Mouse (Mus musculus): Measurements from ENCODE around the gene Grin2d.
A peak's percentile ranks its signal among the peaks of the same experiment; 100 is the strongest.

Grin2d gene

DNA sequence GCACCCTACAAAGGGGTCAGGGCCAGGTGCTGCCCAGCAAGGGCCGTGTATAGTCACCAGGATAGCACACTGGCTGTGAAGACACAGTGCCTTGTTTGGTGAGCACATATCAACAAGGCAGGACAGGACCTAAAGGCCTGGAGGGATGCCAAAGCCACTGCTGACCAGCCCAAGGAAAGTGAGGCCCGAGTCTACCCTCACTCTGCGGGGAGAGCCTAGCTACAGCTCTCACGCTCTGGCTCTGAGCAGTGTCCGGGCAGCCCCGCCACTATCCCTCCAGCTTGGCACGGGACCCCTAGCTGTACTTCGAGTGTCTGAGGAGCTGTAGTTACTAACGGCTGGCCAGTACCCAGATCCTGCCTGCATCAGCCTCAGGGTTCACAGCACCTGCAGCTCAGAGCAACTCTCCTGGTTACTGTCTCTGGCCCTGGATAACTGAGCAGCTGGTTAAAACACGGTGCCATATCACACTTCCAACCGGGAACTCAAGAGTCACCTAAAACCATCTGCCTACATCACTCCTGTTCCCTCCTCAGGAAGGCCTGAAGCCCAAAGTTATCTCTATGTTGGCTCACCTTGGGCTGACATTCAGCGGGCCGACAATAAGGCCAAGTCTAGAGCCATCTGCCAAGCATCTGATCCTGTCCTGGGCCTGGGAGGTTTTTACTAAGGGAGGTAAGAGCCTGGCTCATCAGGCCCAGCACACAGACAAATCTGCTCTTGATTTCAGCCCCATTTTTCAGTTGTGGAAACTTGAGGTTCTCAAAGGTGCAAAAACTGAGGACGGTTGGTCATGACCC, 68.7 kb downstream of the Grin2d start:
- no peak for DNase-seq (ENCODE audit: low spot score in 2 of 2)

DNA sequence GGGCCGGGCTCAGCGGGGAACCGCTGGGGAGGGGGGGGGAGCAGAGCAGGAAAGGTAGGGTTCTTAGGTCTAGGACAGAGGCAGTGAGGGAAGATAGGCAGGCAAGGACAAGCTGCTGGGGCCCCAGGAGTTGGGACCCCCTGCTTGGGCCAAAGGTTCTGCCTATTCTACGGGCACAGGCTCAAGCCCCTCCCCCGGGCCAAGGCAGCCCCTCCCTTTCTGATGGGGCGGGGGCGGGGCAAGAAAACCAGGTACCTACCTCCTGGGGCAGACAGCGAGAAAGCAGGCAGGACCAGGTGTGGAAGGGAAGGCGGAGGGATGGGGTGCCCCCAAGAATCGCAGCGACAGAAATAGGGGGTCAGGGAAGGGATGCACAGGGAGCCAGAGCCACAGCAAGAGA, 69.7 kb downstream of the Grin2d start:
- DNase-seq (ENCODE audit: low spot score in 2 of 2) = no peak

DNA sequence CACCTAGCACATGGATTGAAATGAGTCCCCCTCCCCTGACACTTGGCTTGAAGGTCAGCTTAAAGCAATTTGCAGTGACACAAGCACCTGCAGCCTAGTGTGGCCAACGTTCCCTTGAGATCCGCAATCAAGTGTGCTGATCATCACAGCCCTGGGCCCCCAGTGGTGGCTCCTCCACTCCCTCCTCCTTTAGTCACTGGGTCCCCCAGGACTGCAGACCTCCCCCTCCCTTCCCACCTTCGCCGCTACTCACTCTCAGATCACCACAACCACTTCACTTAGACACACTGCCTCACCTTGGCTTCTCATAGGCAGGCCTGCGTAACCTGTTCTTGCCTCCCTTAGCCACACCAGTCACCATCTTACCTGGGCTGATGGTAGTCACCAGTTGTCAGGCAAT, 72.2 kb downstream of the Grin2d start:
- DNase-seq (ENCODE audit: low spot score in 2 of 2) = no peak

DNA sequence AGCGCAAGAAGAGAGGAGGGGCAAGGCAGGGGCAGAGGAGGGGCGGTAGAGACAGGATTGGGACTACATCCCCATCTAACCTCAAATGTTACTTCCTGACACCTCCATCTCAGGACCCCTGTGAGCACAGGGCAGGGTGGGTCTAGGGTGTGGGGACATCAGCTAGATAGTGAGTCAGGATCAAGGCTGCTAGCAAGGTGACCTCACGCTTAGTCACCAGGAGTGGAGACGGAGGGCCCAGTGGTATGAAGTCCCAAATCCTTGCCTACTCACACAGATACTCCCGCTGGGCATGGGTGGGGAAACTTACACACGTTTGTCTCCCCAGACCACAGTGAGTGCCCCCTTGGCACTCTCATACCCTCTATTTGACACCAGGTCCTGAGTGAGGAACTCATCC, 75.6 kb downstream of the Grin2d start:
- DNase-seq (ENCODE audit: low spot score in 2 of 2) = no peak

DNA sequence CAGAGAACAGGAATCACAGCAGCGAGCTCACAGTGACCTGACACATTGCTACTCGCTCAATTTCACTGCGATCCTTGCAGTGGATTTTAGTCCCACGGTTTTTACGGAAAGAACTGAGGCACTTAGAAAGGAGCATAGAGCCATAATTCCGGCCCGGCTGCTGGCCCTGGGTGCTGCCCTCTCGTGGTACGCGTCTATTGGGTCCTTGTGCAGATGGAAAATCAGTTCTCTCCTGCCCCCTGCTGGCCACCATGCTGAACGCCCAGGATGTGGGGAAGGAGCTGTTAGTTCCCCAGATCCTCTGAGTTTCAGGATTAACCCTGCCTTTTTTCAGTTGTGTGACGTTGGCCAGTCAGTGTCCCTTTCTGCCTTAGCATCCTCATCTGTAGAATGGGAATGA, 76.8 kb downstream of the Grin2d start:
- DNase-seq (ENCODE audit: low spot score in 2 of 2) = peak; percentile 84 to 85

DNA sequence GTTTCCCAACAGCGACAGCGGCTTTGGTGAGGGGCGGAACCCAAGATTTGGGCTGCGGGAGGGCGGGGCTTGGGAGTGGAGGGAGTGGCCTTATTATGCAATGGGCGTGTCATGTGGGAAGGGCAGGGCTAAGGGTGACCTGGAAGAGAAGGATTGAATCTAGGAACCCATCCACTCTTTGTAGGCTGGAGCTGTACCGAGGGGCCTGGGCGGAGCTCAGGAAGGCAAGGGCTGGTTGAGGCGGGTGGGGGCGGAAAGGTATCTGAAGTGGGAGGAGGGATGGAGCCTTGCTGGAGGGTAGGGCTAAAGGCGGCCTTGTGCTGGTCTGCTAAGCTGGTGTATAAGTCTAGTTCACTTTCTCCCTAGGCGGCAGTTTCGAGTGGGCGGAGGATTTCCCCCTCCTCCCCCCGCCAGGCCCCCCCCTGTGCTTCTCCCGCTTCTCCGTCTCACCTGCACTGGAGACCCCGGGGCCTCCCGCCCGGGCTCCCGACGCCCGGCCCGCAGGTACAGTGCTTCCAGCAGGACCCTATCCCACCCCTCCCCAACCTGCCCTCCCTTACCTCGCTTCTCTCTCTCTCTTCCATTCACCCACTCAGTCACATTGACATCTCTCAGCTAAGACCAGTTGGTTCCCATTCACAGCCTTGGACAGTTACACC, 77.5 kb downstream of the Grin2d start:
- peak; percentile 46 to 57 for DNase-seq (ENCODE audit: low spot score in 2 of 2)

DNA sequence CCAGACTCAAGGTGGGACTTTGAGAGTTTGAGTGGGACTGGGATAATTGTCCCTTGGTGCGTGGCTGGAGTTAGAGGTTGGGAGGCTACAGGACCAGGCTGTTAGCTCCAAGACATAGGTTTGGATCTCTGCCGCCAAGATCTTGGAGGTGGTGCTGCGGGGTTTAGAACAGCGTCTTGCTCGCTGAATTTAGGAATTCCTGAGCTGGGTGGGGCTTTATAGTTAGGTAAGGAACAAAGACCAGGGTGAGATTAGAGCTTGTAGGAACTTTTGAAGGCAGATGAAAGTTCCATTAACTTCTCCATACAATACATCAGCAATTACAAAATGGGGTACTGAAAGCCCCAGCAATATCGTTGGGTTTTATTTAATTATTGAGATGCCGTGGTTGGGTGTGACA, 78.2 kb downstream of the Grin2d start:
- no peak for DNase-seq (ENCODE audit: low spot score in 2 of 2)

DNA sequence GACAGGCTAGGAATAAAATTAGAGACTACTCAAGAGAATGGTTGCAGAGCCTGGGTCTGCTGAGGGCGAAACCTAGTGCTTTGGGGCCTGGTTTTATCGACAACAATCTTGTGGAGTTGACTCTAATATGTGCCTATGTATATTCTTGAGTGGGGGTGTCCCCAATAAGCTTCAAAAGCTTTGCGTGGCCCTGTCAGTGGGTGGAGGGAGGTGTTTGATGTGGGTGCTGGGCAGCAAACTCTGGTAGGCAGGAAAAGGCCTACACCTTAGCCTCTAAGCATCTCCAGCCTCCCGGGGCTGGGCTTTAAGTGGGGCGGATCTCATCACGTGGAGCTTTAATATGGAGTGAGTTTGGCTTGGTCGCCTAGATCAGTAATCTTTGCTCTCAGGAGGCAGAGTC, 79.2 kb downstream of the Grin2d start:
- DNase-seq (ENCODE audit: low spot score in 2 of 2) = peak in 1 of 2 experiments; percentile 27

DNA sequence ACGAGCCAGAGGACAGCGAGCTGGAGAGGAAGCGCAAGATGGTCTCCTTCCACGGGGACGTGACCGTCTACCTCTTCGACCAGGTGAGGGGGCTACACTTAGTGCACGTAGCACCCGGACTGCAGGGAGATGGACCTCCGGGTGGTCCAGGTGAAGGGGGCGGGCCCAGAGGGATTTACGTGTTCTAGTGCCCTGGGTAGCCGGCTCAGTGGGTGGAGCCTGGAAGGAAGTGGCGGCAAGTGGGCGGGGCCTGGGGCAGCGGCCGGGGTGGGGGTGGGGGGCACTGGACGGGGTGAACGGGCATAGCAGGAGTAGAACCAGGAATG, 79.7 kb downstream of the Grin2d start:
- DNase-seq (ENCODE audit: low spot score in 2 of 2) = peak; percentile 32 to 33

DNA sequence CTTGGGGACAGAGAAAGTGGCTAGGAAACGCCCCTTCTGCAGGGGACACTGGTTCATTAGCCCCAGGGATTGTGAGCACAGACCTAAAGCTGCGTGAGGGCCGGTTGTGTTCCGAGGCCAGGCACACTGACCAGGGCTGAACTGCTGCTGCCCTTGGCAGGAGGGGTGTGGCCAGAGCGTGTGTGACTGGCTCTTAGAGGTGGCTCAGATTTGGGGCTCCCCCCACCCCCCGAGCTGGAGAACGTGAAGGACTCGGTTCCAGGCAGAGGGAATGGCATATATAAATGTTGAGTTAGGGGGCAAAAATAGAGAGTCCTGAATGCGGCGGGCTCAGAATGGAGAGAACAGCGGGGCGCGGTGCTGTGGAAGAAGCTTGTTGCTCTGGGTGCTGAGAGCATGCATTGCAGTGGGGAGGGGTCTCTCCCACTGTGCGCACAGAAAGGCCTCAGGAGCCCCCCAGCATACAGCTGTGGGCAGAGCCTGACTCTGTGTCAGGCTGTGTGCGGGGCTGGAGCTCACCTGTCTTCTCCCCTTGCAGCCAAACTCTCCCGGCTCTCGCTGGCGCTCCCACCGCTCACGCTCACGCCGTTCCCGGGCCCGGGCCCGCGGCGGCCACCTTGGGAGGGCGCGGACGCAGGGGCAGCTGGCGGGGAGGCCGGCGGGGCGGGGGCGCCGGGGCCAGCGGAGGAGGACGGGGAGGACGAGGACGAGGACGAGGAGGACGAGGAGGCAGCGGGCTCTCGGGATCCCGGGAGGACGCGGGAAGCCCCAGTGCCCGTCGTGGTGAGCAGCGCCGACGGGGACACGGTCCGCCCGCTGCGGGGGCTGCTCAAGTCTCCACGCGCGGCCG, 80.3 kb downstream of the Grin2d start:
- no peak for DNase-seq (ENCODE audit: low spot score in 2 of 2)

DNA sequence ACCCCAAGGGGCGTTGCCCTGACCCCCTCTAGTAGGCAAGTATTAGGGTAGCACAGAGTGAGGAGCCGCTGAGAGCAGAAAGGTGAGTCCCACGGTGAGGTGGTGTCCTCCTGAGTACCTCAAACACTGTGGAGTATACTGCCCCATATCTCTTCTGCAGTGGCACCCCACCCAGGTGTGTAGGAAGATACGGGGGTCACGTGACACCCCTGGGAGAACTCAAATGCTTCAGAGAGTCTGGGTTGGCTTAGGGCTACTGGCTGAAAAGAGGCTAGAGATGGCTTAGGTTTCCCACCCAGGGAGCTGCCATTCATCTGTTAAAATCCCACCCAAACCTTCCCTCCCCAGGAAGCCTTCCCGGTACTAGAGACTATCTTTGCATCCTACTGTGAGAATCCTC, 81.2 kb downstream of the Grin2d start:
- peak in 1 of 2 experiments; percentile 38 for DNase-seq (ENCODE audit: low spot score in 2 of 2)

DNA sequence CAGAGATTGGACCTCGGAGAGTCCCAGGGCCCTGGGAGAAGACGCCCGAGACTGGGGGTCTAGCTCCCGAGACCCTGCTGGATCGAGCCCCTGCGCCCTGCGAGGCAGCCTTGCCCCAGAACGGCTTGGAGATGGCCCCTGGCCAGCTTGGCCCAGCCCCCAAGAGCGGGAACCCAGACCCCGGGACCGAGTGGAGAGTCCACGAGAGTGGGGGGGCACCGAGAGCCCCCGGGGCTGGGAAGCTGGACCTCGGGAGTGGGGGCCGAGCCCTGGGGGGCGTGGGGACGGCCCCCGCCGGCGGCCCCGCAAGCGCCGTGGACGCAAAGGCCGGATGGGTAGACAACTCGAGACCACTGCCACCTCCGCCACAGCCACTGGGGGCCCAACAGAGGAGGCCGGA, 83.2 kb downstream of the Grin2d start:
- DNase-seq (ENCODE audit: low spot score in 2 of 2) = no peak

DNA sequence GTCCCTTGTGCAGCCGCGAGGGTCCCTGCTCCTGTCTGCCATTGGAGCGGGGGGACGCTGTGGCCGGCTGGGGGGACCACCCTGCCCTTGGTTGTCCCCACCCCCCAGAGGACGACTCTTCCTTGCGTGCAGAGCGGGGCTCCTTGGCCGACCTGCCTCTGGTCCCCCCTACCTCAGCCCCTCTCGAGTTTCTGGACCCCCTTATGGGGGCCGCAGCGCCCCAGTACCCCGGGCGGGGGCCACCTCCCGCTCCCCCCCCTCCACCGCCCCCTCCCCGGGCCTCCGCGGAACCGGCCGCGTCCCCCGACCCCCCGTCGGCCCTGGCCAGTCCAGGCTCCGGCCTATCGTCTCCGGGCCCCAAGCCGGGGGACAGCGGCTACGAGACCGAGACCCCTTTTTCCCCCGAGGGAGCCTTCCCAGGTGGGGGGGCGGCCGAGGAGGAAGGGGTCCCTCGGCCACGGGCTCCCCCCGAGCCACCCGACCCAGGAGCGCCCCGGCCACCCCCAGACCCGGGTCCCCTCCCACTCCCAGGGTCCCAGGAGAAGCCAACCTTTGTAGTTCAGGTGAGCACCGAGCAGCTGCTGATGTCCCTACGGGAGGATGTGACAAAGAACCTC, 84.1 kb downstream of the Grin2d start:
- DNase-seq (ENCODE audit: low spot score in 2 of 2) = no peak

DNA sequence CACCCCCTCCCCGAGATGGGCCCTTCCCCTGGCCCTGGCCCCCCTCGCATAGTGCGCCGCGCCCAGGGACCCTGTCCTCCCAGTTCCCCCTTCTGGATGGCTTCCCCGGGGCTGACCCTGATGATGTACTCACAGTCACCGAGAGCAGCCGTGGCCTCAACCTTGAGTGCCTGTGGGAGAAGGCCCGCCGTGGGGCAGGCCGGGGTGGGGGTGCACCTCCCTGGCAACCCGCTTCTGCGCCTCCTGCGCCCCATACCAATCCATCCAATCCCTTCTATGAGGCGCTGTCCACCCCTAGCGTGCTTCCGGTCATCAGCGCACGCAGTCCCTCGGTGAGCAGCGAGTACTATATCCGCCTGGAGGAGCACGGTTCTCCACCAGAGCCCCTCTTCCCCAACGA, 84.9 kb downstream of the Grin2d start:
- no peak for DNase-seq (ENCODE audit: low spot score in 2 of 2)

DNA sequence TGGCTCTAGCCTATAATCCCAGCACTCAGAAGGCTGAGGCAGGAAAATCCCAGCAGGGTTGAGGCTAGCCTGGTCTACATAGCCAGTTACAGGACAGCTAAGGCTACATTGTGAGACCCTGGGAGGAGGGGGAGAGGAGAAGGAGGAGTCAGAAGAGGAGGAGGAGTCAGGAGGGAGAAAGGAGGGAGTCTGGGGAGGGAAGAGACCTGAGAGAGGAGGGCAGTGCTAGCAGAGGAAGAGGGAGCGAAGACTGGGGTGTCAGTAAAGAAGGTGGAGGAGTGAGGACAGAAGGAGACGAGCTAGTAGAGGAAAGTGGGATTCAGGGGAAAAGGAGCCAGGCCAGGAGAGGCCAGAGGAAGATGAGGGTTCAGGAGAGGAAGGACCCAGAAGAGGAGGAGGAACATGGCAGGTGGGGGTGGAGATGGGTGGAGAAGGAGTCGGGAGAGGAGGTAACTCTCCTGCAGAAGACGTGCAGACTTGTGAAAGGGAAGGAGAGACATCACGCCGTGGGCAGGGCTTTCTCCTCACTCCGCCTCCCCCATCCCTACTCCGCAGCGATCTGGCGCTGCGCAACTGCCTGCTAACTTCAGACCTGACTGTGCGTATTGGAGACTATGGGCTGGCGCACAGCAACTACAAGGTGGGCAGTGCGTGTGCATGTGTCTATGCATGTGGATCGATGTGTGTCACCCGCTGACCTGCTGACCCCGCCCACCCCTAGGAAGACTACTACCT, 86.3 kb downstream of the Grin2d start:
- no peak for DNase-seq (ENCODE audit: low spot score in 2 of 2)

DNA sequence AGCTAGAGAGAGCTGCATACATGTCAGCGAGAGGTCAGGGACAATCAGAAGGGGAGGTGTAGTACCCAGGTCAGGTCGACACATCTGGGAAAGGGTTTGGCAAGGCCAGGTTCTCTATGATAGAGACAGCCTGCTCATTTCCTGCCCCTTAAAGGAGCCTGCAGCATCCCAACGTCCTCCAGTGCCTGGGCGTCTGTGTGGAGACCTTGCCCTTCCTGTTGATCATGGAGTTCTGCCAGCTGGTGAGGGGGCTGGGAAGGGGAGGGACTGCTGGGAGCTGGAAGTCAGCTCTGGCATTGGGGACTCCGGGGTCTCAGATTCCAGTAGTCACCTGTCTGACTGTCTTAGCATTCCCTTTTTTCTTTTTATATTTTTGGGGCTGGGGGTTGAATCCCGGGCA, 87.5 kb downstream of the Grin2d start:
- DNase-seq (ENCODE audit: low spot score in 2 of 2) = no peak

DNA sequence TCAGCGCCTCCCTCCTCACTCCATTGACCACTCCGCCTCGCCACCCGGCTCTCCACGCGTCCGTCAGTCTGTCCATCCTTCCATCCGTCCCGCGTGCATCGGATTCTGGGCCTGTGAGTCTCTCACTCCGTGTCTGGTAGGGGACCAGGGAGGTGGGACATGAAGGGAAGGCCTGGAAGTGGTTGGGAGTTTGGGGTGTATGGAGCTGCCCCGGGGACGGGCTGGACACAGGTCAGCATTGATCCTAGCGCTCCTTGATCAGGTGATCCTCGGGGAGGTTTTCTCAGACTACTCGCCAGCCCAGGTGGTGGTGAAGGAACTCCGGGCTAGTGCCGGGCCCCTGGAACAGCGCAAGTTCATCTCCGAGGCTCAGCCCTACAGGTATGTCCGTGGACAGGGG, 90.5 kb downstream of the Grin2d start:
- no peak for DNase-seq (ENCODE audit: low spot score in 2 of 2)

DNA sequence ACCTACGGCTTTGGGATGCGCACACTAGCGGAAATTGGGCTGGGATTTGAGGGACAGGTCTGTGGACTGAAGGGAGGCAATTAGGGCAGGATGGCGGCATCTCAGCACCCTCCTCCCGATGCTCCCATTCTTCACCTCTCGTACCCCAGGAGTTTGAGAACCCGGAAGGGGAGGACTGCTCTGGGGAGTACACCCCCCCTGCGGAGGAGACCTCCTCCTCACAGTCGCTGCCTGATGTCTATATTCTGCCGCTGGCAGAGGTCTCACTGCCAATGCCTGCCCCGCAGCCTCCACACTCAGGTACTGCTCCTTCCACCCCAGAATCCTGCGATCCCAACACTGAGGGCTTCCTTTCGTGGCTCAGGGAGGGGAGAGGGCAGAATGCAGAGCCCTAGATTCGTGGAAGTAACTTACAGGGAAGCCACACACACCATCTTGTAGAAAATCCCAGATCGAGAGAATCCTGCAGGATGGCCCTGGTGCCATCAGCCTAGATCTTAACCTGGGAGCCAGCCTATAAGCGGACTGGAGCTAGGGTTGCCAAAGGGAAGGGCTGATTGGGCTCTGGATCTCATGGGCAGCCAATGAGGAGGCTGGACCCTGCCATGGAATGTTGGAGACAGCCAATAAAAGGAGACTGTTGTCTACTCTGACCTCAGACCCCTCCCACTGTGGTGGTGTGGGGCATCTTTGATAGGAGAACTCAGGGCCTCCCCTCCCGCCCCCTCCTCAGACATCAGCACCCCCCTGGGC, 91.3 kb downstream of the Grin2d start:
- no peak for DNase-seq (ENCODE audit: low spot score in 2 of 2)

DNA sequence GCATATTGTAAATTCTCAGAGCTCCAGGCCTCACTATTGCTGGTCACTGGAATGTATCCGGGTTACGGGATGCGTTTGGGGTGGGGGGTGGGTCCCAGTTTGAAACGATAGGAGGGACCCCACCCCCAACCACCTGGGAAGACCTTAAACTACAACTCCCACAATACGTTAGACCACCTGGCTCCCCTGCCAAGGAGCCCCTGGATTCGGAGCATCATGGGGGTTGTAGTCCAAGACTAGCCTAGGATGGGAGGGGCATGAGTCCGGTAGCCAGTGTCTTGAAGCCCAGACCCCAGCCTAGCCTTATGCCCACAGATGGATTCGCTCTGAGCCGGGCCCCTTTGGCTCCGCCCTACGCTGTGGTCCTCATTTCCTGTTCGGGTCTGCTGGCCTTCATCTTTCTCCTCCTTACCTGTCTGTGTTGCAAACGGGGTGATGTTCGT, 92.0 kb downstream of the Grin2d start:
- no peak for DNase-seq (ENCODE audit: low spot score in 2 of 2)

DNA sequence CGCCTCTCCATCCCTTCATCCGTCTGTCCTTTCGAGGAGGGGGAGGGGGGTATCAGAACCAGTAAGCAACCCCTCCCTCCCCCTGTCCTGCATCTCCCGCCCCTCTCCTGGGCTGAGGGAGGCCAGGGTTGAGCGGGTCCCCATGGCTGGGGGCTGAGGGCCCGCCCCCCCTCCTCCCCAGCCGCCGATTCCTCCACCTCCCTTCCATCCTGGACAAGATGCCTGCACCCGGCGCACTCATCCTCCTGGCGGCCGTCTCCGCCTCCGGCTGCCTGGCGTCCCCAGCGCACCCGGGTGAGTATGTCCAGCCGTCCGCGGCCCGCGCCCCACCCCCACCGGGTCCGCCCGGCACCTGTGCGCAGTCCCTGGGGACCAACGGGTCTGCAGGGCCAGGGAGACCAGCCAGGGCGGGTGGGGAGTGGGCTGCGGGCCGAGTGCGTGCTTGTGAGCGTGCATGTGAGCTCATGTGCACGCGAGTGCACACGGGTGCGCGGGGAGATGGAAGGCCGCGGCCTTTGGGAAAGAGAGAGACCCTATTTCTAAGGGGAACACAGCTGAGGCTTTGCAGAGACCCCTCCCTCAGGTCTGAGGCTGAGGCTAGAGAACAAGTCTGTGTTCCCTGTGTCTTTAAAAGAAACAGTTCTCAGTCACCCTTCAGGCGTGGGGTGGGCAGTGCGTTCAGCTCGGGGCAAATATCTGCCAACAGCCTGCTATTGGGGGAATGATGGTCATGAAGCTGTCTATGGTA, 92.6 kb downstream of the Grin2d start:
- no peak for DNase-seq (ENCODE audit: low spot score in 2 of 2)
